Mouse (Mus musculus) thymus, adult 2 months (tissue): ENCODE measurements at regions not wholly inside any gene's neighbourhood (a gene's known extent, or its start where the extent isn't known, plus 50 kb on each side); places are given as distances from the start of the nearest gene placed in this dataset.

Experiments
- DNase-seq: peaks from one replicate; pipeline ENCODE4 v3.0.0; 2021
- H3K27ac ChIP-seq: fragments of 200-500 bp; 2 replicates; pipeline ENCODE4 v1.5.1; 2012; ENCODE audit warnings: low read length, control low read depth; ENCODE audit not compliant: control insufficient read depth, insufficient read depth
- H3K27me3 ChIP-seq: fragments of 200-500 bp; 2 replicates; pipeline ENCODE4 v1.6.1; 2012; ENCODE audit warnings: mild to moderate bottlenecking, low read length, moderate library complexity, mixed read lengths; ENCODE audit not compliant: control insufficient read depth, insufficient read depth
- H3K36me3 ChIP-seq: fragments of 200-500 bp; 2 replicates; pipeline ENCODE4 v1.6.1; 2012; ENCODE audit warnings: mild to moderate bottlenecking, low read length, moderate library complexity; ENCODE audit not compliant: control insufficient read depth, insufficient read depth
- H3K4me1 ChIP-seq: fragments of 200-500 bp; replicated peaks from 2 replicates; pipeline ENCODE4 v1.6.1; 2012; ENCODE audit warnings: low read length; ENCODE audit not compliant: control insufficient read depth, insufficient read depth
- H3K4me3 ChIP-seq: fragments of 200-500 bp; 2 replicates; pipeline ENCODE4 v1.5.1; 2012; ENCODE audit warnings: mild to moderate bottlenecking, low read length, control low read depth, moderate library complexity; ENCODE audit not compliant: control insufficient read depth, insufficient read depth
- CTCF ChIP-seq: fragments of 200-500 bp; IDR thresholded peaks from 2 replicates; pipeline ENCODE4 v1.5.1; 2012; ENCODE audit warnings: mild to moderate bottlenecking, control low read depth, low read length, moderate library complexity, borderline replicate concordance; ENCODE audit not compliant: control insufficient read depth, poor library complexity, insufficient read depth; ENCODE audit errors: extremely low read depth
- POLR2A ChIP-seq: fragments of 200-500 bp; IDR thresholded peaks from 2 replicates; pipeline ENCODE4 v1.6.1; 2012; ENCODE audit warnings: mild to moderate bottlenecking, low read length, control low read depth, moderate library complexity; ENCODE audit not compliant: control insufficient read depth, poor library complexity, insufficient read depth; ENCODE audit errors: extremely low read depth
- WGBS: fragments of 180-500 bp; shearing (Covaris S2); methylation state at CpG from one replicate; pipeline ENCODE4 v1.1.7; 2018; 5-methylcytosine and 5-hydroxymethylcytosine counted together

DNA sequence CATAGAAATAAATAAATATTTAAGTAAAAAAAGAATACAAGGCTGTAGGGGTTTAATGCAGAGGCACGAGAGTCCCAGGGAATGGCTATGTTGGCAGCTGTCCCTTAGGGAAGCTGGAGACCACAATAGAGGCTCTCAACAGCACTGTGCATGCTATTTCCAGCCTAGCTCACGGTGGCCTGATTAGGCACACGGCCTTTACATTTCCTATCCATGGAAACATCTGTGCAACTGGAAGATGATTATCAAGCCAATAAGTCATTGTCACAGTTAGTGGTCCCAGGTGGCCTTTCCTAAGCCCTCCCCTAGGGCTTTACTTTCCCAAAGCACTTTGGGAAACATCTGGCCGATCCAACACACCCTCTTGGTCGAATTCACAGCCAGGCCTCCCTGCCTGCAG is 235.9 kb upstream of the Tgfbr2 start:
- H3K4me1 ChIP-seq: no peaks in the 10 kb centered on the region
- DNase-seq: no peak
- H3K4me3 ChIP-seq: no peak overlapping the region
- no peaks in the 10 kb centered on the region for H3K36me3 ChIP-seq
- no peaks in the 10 kb centered on the region for H3K27me3 ChIP-seq
- 59% methylated on average over 5 of the region's 5 CpGs for WGBS
- H3K27ac ChIP-seq: no peak overlapping the region
- TF ChIP-seq CTCF (no peak), POLR2A (no peak)

DNA sequence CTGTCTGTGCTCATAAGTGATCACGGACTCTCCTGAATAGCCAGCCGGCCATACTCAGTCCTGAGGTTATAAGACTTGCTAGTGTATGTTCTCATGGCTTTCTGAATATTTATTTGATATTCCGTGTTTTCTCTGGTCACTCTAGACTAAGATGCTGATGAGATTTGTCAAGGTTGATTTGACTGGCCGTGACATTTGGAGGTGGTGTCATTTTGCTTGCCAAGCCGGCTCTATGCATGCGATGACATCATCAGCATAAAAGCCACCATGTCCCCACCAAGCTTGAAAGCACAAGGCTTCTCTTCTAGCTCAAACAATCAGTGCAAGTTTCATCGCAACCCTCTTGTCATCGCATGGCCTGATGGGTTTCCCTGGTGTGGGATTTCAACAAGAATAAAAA is 235.3 kb upstream of the Tgfbr2 start:
- H3K27me3 ChIP-seq: no peaks in the 10 kb centered on the region
- WGBS: 97% methylated on average over 8 of the region's 8 CpGs
- H3K4me3 ChIP-seq: no peak overlapping the region
- H3K36me3 ChIP-seq: no peaks in the 10 kb centered on the region
- no peak overlapping the region for H3K27ac ChIP-seq
- no peaks in the 10 kb centered on the region for H3K4me1 ChIP-seq
- no peak for TF ChIP-seq CTCF
- DNase-seq: no peak

DNA sequence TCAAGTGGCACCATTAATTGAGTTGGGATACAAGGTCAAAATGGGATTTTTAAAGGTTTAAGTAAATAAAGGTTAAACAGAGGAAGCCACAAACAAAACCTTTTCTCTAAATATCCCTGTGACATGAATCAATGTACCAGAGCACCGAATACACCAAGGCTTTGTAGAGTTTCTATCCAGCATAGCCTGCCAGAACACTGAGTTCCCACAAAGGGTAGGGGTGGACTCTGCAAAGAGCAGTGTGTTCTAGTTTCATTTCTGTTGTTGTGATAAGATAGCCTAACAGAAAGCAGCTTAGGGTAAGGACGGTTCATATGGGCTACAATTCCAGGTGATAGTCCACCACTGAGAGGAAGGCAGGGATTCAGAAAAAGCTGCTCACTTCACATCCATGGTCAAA is 233.0 kb upstream of the Tgfbr2 start:
- H3K4me3 ChIP-seq: no peak overlapping the region
- WGBS: 88% methylated on average over 2 of the region's 2 CpGs
- no peak overlapping the region for H3K27ac ChIP-seq

DNA sequence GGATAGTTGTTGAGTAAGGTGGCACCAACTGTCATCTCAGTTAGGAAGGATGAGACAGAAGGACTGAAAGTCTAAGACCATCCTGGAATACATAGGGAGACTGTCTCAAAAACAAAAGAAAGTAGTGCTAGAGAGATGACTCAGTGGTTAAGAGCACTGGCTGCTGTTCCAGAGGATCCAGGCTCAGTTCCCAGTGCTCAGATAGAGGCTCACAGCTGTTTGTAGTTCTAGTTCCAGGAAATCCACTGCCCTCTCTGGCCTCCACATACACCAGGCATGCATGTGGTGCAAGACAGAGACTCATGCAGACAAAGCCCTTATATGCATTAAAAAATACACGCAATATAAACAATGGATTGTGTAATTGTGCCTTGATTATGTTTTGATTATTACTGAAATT is 229.9 kb upstream of the Tgfbr2 start:
- TF ChIP-seq POLR2A (no peak), CTCF (no peak)
- Histone ChIP-seq H3K4me1 (no peaks in the 10 kb centered on the region), H3K36me3 (no peaks in the 10 kb centered on the region), H3K4me3 (no peak overlapping the region), H3K27me3 (no peaks in the 10 kb centered on the region), H3K27ac (no peak overlapping the region)
- DNase-seq: no peak
- 98% methylated on average over 1 of the region's 1 CpGs for WGBS

More for the DNA sequence above, 233.0 kb upstream of the Tgfbr2 start:
- Histone ChIP-seq H3K4me1 (no peaks in the 10 kb centered on the region), H3K27me3 (no peaks in the 10 kb centered on the region), H3K36me3 (no peaks in the 10 kb centered on the region)
- TF ChIP-seq CTCF (no peak), POLR2A (no peak)
- no peak for DNase-seq

DNA sequence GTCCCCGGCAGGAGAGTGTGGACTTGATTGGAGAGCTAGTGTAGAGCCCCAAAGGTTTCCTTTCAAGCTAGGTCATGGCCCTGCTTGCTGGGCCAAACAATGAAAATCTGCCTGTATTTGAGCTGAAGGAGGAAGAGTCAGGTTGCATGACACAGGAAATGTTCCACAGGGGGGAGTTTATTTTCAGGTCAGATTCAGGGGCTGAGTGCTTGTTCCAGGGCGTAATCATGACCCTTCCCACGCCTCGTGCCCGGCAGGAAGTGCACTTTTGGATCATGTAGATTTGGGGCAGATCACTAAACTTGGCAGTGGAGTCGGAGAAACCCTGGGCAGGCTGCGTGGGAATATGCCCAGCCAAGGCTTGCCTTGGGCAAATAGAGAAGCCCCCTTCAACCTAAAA is 226.7 kb upstream of the Tgfbr2 start:
- H3K4me3 ChIP-seq: no peak overlapping the region
- no peak for DNase-seq
- 89% methylated on average over 7 of the region's 7 CpGs for WGBS
- no peak overlapping the region for H3K27ac ChIP-seq
- no peaks in the 10 kb centered on the region for H3K27me3 ChIP-seq
- no peaks in the 10 kb centered on the region for H3K36me3 ChIP-seq
- TF ChIP-seq POLR2A: no peak
- TF ChIP-seq CTCF: no peak
- H3K4me1 ChIP-seq: no peaks in the 10 kb centered on the region

DNA sequence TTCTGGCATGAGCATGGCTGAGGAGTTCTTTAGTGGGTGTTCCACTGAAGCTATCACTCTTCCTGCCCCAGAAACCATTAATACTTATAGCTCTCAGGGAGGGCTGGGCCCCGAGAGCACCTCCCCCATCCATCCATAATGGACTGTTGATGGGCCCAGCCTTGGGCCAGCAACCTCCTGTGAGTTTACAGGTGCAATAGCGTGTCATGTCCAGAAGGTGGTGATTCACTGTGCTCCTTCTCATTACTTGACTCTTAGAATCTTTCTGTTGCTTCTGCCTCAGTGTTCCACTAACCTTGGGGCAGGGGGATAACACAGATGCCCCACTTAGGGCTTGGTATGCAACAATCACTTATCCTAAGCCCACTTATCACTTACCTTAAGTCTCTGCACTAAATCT is 225.1 kb upstream of the Tgfbr2 start:
- WGBS: 68% methylated on average over 2 of the region's 2 CpGs
- TF ChIP-seq POLR2A (no peak), CTCF (no peak)
- no peaks in the 10 kb centered on the region for H3K36me3 ChIP-seq

DNA sequence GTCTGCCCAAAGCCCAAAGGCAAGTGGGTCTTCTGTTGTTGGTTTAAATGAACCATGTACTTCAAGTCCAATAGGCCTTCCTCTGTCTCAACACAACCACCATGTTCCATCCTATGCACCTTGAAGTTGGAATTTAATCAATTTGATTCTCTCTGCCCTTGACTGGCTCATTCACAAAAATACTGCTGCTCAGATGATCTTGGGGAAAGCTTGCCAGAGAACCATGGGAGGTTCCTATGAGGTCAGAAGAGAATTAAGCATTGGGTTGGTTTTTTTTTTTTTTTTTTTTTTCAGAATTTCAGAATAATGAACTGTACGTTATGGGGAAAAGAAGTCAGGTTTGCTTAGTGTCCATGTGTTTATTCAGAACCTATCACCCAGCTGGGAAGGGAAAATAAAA is 224.1 kb upstream of the Tgfbr2 start:
- H3K27ac ChIP-seq: no peak overlapping the region
- H3K4me1 ChIP-seq: no peaks in the 10 kb centered on the region
- WGBS: 73% methylated on average over 1 of the region's 1 CpGs
- H3K4me3 ChIP-seq: no peak overlapping the region
- no peak for DNase-seq
- TF ChIP-seq CTCF (no peak), POLR2A (no peak)
- H3K36me3 ChIP-seq: no peaks in the 10 kb centered on the region
- no peaks in the 10 kb centered on the region for H3K27me3 ChIP-seq

More for the DNA sequence above, 225.1 kb upstream of the Tgfbr2 start:
- H3K4me1 ChIP-seq: no peaks in the 10 kb centered on the region
- H3K4me3 ChIP-seq: no peak overlapping the region
- DNase-seq: no peak
- no peak overlapping the region for H3K27ac ChIP-seq
- no peaks in the 10 kb centered on the region for H3K27me3 ChIP-seq

DNA sequence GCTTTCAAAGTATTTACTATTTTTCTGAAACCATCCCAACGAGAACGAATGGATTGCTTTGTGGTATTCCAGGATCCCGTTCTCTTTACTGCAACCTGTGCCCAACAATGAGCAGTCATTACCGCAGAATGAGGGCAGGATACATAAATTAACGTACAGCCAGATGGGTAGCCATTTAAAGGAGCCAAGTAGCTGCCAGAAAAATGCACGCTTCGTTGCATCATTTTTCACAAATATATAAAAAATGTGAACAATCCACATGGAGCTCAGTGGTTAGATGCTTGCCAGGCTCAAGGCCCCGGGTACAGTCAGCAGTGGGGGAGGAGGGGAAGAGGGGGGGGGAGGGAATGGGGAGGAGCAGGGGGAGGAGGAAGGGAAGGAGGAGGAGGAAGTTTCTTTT is 217.1 kb upstream of the Tgfbr2 start:
- Histone ChIP-seq H3K27ac (no peak overlapping the region), H3K27me3 (no peaks in the 10 kb centered on the region), H3K36me3 (no peaks in the 10 kb centered on the region), H3K4me3 (no peak overlapping the region), H3K4me1 (no peaks in the 10 kb centered on the region)
- no peak for DNase-seq
- 84% methylated on average over 8 of the region's 8 CpGs for WGBS
- TF ChIP-seq POLR2A (no peak), CTCF (no peak)
